Mouse (Mus musculus) gastrocnemius, postnatal 4 days (tissue): ENCODE measurements around the gene Fam171a2. TPM values are rescaled to one million over a fixed set of nuclear protein-coding genes. Genes with fewer than 3 reads are reported as not detected.
"Not testable (repeated sequence)": the region's sequence is repeated elsewhere in the genome, so short reads cannot be mapped to it uniquely, and the experiment has no call there.

Source experiments
- DNase-seq, 2 experiments: peaks; one replicate each; pipeline ENCODE4 v3.0.0; 2021 to 2022; ENCODE audit warnings: low spot score in 2 of 2, mixed read lengths in 2 of 2
- microRNA-seq: library from miRNA; unstranded; fragments of <30 nt; microRNA quantifications from one replicate; pipeline ENCODE4 v1.2.0, GENCODE M21; 2021
- total RNA-seq, 2 experiments: library from RNA; stranded (reverse); gene quantifications; 2 replicates each; pipeline ENCODE4 v1.2.3; 2021

The Fam171a2 gene
- total RNA-seq, 2 experiments from 2014 or later: 27.4 to 43.6 TPM

- no peak for DNase-seq
Measured at GRCm38 (mm10) chr11:102396671-102397141, 50.8 kb downstream of the Fam171a2 start.

- no peak for DNase-seq
Measured at GRCm38 (mm10) chr11:102396263-102396662, 51.2 kb downstream of the Fam171a2 start.

- DNase-seq: no peak
Measured at GRCm38 (mm10) chr11:102395250-102395649, 52.2 kb downstream of the Fam171a2 start.

- DNase-seq: no peak
Measured at GRCm38 (mm10) chr11:102394421-102395124, 52.9 kb downstream of the Fam171a2 start.

GRCm38 (mm10) chr11:102393719-102394420 lies 53.6 kb downstream of the Fam171a2 start:
- no peak for DNase-seq

GRCm38 (mm10) chr11:102393238-102393634 lies 54.2 kb downstream of the Fam171a2 start, which contains the start of gene Rundc3a:
TSS of gene Rundc3a (plus strand) at chr11:102393403.
- DNase-seq: peak; percentile 70 to 84

- no peak for DNase-seq
Measured at GRCm38 (mm10) chr11:102392441-102393237, 54.8 kb downstream of the Fam171a2 start.

- not testable (repeated sequence) for DNase-seq
Measured at GRCm38 (mm10) chr11:102389436-102389835, 58.0 kb downstream of the Fam171a2 start.

Small RNAs within 50 kb of the gene (microRNA-seq; reads per million reads assigned to microRNA genes)
- gene Mir6930: not detected

Other genes with a start within 250 kb of the Fam171a2 start
- gene Hdac5, start 217.5 kb downstream of the Fam171a2 start, total RNA-seq: 100 to 1,000 TPM; 110 to 112 TPM
- 1 to 10 TPM; 2.3 to 2.6 TPM for gene BC030867, start 198.8 kb downstream of the Fam171a2 start, total RNA-seq
- gene Asb16, start 178.9 kb downstream of the Fam171a2 start, total RNA-seq: 10 to 100 TPM; 25.7 to 31.1 TPM
- 10 to 100 TPM; 25.9 to 26.3 TPM for gene Tmub2, start 162.8 kb downstream of the Fam171a2 start, total RNA-seq
- 10 to 100 TPM; 40.3 to 40.9 TPM for gene Atxn7l3, start 151.1 kb downstream of the Fam171a2 start, total RNA-seq
- 10 to 100 TPM; 85.8 to 98.3 TPM for gene Ubtf, start 127.9 kb downstream of the Fam171a2 start, total RNA-seq
- 1 to 10 TPM; 2.5 to 7.2 TPM for gene Slc4a1, start 81.5 kb downstream of the Fam171a2 start, total RNA-seq
- 1 to 10 TPM; 1.3 to 1.4 TPM for gene Rundc3a, start 54.3 kb downstream of the Fam171a2 start, total RNA-seq
- 10 to 100 TPM; 54.5 to 66.3 TPM for gene Slc25a39, start 39.7 kb downstream of the Fam171a2 start, total RNA-seq
- gene Grn, start 17.4 kb downstream of the Fam171a2 start, total RNA-seq: 100 to 1,000 TPM; 129 to 130 TPM
- gene Itga2b, start 22.4 kb upstream of the Fam171a2 start, total RNA-seq: 1 to 10 TPM; 3.2 to 4.7 TPM
- gene Gpatch8, start 108.7 kb upstream of the Fam171a2 start, total RNA-seq: 10 to 100 TPM; 39.5 to 45.7 TPM
- 1 to 10 TPM; 2.1 to 2.8 TPM for gene Gm11627, start 131.8 kb upstream of the Fam171a2 start, total RNA-seq
- gene Fzd2, start 156.7 kb upstream of the Fam171a2 start, total RNA-seq: 10 to 100 TPM; 23.0 to 24.4 TPM
- under 1 TPM; 0.10 to 0.18 TPM for gene Meioc, start 216.0 kb upstream of the Fam171a2 start, total RNA-seq